Mouse (Mus musculus): ENCODE data around the gene Sult4a1. TPM values are rescaled to one million over a fixed set of nuclear protein-coding genes. Genes with fewer than 3 reads are reported as not detected.
A peak's percentile ranks its signal among the peaks of the same experiment; 100 is the strongest.
"Not testable (repeated sequence)": the region's sequence is repeated elsewhere in the genome, so short reads cannot be mapped to it uniquely, and the experiment has no call there.

The Sult4a1 gene
- total RNA-seq, 2 experiments from 2014 or later = 4.4 to 4.9 TPM

DNA sequence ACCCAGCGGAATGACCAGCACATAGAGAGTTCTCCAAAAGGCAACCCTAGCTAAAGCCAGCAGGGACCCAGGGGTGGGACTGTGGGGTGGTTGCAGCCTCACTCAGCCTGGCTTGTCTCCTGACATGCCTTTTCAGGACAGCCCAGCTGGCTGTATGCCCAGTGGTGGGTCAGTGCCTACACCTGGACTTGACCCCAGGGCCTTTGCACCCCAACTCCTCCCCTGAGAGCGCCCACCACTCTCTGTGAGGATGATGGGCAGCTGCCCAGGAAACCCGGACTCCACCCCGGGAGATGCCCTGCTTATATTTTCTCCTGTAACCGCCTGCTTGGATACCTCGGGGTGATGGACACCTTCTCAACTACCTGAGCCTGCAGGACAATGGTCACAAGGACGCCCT lies 928 bp downstream of the Sult4a1 start:
- DNase-seq (ENCODE audit: low spot score in 2 of 2) = no peak

DNA sequence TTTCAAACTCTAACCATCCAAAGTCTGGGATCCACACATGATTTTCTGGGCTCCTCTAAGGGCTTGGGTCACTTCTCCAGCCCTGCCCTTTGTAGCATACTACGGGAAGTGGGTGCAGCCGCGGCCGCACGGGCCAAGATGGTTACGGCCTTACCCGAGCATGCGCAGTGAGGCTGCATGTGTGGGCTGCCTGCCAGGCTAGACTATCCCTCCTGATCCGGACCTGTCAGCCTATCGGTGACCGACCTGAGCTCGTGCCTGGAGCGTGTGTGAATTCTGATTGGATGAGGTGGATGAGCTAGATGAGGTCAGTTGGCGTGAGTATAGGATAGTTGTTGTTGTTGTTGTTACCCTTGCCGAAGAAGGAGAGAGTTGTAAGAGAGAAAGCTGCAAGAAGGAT lies 8.0 kb downstream of the Sult4a1 start:
- not testable (repeated sequence) for DNase-seq (ENCODE audit: low spot score in 2 of 2)

DNA sequence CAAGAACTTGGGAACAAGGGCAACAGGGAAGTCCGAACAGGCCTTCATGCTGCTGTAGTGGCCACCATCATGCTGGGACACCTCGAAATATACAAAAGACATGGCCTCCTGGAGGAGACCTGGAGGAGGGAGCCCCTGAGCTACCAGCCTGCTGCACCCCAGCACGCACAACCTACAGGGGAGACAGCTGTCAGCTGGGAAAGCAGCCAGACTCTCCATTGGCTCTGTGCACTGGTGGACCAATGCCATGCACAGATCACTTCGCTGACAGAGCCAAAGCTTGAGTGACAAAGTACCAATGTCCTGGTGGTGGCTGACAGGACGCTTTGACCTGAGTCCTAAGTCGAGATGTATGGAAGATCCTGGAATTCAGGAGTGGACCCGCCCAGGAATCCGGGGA lies 9.5 kb downstream of the Sult4a1 start:
- DNase-seq (ENCODE audit: low spot score in 2 of 2) = no peak

DNA sequence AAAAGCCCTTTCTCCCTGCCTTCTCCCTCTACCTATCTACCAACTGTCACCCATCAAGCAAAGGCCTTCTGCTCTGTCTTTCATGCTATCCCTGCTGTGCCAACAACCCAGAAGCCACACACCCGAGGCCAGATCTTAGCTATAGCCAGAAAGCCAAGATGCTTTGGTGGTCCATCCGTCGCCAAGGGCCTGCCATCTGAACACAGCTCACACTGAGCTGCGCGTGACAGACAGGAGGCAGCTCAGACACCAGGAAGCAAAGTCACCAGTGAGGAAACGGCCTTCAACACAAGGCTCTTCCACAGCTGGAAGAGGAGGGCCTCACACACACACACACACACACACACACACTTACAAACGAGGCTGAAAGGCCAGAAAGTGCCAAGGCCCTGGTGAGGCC lies 10.6 kb downstream of the Sult4a1 start:
- no peak for DNase-seq (ENCODE audit: low spot score in 2 of 2)

DNA sequence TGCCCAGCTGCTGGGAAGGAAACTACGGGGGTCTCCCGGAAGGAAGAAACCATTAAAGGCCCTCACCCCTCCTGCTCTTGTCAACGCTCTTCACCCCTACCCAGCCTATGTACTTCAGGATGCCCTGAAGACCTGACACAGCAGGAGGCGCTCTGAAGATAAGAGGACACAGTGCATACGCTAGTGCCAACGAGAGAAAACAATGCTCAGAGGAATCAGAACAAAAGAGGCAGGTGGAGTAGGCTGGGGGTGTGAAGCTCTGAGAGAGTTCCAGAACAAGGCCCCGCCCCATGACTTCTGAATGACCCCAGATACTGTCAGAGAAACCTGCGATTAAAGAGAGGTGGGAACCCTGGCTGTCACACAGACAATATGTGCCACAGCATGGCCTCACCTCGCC lies 18.8 kb downstream of the Sult4a1 start:
- DNase-seq (ENCODE audit: low spot score in 2 of 2) = no peak

DNA sequence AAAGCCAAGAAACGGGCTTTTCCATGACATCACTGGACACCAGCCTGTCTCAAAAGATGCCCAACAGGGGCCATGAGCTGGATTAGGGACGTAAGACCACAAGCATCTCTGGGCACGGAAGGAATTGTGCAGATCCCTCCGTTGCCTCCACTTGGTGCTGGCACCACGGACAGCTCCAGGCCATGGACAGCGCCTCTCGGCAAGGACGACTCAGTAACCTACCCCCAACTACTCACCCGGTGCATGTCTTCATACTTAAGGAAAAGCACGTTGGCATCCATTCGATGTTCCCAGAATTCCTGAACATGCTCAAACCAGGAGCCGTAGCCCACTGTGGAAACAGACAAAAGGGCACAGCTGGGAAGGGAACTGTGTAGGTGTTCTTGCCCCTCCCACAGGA lies 19.2 kb downstream of the Sult4a1 start:
- DNase-seq (ENCODE audit: low spot score in 2 of 2) = no peak

DNA sequence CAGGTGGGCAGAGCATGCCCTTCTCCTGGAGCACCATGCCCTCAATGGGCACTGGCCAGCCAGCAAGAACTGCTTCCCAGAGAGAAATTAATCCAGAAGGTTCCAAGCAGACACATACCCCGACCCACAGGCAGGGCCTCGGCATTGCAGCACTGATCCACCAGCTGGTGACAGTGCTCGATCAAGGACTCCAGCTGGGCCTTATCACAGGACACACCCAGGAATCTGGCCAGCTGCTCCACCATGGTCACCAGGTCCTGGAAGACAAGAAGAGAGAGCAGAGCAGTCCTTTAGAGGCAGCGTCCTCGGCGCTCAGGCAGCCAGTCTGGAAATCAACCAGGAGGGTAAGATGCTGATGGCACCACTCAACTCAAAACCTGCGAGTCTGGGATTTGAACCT lies 25.5 kb downstream of the Sult4a1 start:
- no peak for DNase-seq (ENCODE audit: low spot score in 2 of 2)

DNA sequence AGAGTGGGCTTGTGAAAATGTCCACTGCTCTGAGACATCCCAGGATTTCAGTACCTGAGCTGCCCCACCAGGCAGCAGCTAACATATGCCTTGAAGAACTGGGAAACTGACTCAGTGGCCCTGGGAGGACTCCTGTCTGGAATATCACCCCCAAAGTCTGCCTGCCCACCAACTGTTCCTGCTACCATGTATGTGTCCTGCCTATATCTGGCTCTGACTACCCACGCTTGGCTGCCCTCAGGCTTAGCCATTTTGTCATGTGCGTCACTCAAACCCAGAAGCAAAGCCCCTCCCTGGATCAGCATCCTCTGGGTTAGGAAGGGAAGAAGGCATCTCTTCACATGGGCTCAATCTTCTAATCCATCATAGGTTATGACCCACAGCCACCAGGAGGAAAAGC lies 26.0 kb downstream of the Sult4a1 start:
- no peak for DNase-seq (ENCODE audit: low spot score in 2 of 2)

DNA sequence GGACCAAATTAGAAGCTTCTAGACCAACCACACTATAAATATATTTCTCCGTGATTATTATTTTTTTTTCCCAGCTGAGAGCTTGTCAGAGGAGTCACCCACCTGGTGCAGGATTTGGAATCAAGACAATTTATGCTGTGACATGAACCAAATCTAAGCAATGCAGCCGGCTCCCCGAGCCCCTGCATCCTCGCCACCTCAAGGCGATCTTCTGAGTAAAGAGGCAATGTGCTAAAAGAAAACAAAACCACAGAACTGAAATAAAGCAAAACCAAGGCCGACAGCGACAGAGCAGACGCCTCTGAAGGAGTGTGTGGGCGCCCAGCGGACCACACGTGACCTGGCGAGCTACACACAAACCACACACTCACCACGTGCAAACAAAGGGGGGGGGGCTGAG lies 26.9 kb downstream of the Sult4a1 start:
- DNase-seq (ENCODE audit: low spot score in 2 of 2) = no peak

DNA sequence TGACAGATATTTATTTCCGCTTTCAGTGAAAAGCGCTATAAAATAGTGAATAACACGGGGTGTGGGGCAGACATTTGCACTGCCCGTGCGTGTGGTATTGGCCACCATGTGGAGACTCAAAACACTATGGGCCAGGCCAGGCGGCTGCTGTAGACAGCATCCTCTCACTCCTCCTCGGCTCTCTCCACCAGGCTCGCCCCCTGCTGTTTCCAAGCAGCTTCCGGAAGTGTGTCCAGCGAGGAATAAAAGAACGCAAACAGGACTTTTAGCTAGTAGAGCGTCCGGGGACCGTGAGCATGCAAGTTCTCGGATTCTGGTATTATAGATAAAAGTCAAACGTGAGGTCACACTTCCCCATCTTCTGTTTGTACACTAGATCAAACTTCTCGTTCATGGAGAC lies 28.4 kb downstream of the Sult4a1 start:
- DNase-seq (ENCODE audit: low spot score in 2 of 2) = no peak

DNA sequence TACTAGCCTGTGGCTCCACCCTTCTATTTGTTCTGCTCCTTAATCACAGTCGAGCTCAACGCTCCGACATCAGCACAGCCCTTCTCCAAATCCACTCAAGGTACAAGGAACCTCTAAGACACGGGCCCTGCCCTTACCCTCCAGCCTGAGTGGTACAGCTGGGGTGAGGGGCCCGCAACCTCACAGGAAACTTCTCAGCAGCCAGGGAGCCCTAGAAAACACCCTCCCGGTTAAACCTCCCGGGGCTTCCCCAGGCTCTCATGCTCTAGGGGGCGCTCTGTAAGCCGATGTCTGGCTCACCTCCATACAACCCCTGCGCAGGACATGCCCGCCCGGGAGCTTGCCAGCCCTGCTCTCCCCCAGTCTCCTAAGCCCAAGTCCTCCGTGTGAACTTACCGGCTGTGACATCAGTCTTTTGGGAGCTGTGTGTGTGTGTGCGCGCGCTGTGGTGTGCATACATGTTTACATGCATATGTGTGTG lies 30.8 kb downstream of the Sult4a1 start:
- DNase-seq (ENCODE audit: low spot score in 2 of 2) = no peak

DNA sequence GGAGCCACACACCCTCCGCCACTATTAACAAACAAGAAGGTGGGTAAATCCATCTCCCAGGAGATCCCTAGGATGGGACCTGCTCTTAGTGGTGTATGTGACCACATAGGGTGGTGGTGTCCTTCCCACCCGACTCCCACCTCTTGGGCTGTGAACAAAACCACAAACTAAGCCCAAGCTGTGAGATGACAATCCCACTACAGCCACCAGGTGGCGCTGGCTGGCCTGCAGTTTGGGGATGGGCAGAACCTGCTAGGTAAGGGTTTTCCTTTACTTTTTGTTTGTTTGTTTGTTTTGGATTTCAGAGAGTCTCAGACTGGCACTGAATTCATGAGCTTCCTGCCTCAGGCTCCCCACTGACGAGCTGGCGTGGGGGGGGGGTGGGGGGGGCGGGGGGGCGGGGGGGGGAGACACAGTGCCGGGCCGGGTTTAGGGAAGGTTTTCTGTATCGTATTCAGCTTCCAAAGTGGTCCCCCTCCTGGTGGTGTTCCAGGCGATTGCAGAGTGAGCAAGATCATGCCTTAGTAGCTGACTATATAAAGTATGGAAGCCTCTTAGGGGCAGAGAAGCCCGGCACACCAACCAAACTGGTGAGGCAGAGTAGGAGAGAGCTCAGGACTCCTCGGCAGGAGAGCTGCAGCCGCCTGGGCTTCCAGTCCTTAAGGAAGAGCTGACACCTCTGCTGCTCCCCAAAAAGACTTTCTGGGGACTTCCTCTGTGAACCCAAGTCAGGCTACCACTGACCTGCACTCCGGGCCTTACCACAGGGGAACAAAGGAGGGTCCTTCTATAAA lies 31.4 kb downstream of the Sult4a1 start:
- peak; percentile 61 to 67 for DNase-seq (ENCODE audit: low spot score in 2 of 2)

DNA sequence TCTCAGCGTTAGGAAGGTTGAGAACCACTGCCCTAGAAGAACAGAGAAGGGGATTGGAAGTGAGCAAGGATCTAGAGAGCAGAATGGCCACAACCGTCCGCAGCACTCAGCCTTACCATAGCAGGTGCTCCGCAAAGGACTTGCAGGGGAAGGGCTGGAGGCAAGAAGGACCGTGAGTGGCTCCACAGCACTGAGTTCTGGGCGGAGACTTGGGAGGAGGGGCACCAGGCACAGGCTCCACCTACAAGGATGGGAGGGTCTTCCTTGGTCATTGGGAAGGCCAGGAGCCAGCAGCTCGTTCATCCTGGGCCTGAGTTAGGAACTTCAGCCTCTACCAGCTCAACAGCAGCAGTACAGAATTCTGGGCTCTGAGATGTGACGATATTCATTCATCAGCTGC lies 32.5 kb downstream of the Sult4a1 start:
- no peak for DNase-seq (ENCODE audit: low spot score in 2 of 2)

DNA sequence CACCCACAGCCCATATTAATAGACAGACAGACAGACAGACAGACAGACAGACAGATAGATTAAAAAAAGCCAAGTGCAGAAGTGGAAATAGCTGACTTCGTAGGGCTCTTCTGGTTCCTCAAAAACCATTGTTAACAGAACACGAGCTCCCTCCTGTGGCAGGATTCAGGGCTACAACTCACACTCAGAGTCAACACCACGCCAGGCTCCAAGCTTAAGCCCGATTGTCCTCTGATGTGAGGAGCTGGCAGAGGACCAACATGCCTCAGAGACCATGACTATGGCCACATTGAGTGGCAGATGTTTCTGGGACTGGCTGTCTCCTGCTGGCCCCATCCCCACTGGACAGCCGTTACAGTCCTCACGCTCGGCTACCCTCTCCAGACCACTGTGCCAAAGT lies 33.3 kb downstream of the Sult4a1 start:
- peak; percentile 14 to 47 for DNase-seq (ENCODE audit: low spot score in 2 of 2)

DNA sequence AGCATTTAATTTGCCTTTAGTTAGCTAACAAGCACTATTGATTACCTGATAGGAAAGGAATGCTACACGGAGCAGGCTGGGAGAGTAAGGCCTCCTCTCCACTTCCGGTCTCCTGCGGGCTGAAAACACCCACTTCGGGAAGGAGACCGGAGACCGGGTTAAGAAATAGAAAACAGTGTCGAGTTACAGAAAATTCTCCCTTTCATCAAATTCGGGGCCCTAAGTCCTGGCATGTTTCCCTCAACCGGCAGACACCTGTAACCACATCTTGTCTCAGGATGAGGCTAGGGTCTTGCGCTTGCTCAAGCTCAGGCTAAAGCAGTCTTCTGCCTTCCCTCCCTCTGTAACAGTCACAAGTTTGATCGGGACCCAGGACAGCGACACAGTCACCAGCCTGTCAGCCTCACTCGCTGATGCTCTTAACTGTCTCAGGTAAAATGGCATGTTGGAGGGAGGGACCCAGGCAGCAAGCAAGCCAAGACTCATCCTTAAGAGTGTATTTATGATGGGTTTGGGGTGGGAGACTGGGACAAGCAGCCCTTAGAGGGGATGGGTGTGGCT lies 35.4 kb downstream of the Sult4a1 start:
- no peak for DNase-seq (ENCODE audit: low spot score in 2 of 2)

DNA sequence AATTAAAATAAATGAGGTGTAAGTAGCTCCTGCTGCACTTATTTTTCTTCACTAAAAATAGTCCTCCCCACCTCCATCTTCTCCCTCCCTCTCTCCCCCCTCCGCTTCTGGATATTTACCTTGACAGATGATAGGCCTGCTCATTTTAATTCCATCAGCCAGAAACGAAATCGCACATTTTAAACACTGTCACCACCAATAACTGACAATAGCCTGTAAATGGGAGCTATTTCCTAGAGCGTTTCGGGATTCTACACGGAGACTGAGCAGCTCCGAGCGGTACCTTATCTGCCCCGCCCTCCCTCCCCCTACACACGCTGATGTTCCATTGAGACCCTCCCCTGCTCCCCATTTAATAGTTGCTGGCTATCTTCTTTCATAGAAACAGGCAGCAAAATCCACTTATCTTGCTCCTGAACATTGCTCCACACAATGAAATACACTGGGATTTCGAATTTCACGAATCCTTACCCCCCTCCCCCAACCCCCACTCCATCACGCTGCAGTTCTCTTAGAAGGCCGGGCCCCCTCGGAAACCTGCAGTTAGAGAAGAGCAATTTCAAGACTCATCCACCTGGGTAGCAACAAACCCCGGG lies 36.0 kb downstream of the Sult4a1 start:
- no peak for DNase-seq (ENCODE audit: low spot score in 2 of 2)

DNA sequence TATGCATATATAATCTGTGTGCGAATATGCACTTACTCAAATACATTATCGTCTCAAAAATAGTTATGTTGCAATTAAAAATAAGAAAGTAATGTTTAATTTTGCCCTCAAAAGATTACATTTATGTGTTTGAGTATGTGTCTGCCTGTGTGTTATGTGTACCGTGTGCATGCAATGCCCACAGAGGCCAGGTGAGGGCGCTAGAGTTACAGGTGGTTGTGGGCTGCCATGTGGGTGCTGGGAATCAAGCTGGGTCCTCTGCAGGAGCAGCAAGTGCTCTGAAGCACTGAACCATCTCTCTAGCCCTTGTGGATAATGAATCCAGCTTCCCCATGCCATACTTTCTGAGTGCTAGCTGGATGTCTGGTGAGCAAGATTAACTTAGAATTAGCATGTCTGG lies 39.9 kb downstream of the Sult4a1 start:
- no peak for DNase-seq (ENCODE audit: low spot score in 2 of 2)

DNA sequence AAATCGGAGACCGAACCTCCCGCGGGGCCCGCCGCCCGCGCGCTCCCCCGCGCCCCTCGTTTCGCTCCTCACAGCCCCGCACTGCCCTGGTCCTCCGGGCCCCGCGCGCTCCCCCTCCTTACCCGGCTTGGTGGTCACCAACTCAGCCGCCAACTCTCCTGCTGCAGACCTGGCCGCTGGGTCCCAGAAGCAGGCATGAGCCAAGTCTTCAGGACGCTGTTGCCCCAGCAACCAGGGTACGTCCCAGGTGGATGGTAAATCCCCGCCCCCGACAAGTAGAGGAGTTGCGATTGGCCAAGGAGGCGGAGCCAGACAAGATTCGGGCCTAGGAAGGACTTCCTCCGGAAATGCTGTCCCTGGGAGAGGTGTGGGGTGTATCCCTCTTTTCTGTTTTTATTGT lies 40.4 kb downstream of the Sult4a1 start, which contains the start of gene Efcab6:
Gene Efcab6, minus strand, starts transcription at position 240 of the 400 bp plus-strand sequence.
- no peak for DNase-seq (ENCODE audit: low spot score in 2 of 2)

DNA sequence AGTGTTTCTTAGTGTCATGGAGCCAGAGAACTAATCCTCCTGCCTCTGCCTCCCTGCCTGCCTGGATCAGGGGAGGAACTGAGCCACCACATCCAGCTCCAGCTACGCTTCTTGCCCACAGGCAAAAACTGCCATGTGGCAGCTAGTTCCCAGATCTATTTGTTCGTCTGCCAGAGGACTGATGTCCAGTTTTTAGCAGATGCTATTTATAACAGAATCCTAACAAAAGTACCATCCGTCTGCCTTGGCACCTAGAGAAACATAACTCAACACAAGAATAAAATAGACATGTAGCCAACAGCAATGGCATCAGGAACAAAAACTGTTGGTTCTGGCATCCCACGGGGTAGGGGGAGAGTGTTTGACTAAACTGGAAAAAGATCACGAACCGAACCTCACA lies 46.7 kb downstream of the Sult4a1 start:
- no peak for DNase-seq (ENCODE audit: low spot score in 2 of 2)

DNA sequence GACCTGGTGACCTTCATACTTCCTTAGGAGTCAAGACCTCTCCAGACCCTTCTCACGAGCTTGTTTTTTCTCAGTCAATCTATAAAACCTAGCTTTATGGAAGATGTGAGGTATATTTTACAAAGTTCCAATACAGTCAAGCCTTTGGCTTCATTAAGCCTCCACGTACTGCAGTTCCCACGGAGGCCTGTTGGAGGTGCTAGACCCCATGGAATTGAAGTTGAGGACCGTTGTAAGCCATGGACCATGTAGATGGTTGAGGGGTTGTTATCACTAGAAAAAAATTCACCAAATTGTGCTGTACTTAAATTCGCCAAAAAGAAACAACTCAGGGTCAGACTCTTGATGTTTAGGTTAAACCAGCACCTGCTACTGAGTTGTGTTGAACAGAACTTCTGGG lies 49.5 kb downstream of the Sult4a1 start:
- DNase-seq (ENCODE audit: low spot score in 2 of 2) = no peak

DNA sequence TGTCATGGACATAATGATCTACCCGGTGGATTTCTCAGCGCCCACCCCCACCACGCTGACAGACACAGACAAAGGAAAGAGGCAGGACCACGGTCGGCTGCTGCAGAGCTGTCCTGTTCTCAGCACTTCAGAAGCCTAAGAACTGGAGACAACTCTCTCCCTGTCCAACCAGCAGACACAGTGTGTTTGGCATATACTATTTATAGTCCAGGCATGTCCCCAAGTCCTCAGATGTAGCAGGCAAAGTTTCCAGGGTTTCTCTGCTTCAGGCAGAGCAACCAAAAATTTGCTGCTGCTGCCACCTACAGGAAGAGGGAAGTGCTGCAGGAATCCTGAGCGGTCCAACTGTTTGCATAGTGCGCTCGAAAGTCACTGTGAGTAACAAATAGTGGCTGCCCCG lies 51.7 kb downstream of the Sult4a1 start:
- DNase-seq (ENCODE audit: low spot score in 2 of 2) = peak; percentile 67 to 70

DNA sequence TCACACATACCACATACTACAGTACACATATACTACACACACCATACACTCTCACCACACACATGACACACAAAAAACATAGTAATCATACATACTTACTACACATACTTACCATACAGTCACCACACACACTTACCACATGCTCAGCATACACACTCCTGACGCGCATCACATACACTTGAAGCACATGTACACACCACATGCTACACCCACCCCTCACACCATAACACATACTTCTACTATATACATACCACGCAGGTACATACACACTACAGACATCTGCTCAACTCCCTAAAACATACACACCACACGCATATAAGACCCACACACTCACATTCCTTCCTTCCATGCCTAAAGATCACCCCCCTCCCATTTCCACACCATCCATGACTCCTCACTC lies 52.3 kb downstream of the Sult4a1 start:
- no peak for DNase-seq (ENCODE audit: low spot score in 2 of 2)
